Mouse (Mus musculus) G1E (cell line): ENCODE results near the gene Rps24. TPM values are rescaled to one million over a fixed set of nuclear protein-coding genes. Genes with fewer than 3 reads are reported as not detected.

Source experiments
- ATAC-seq: 2 replicates; pipeline ENCODE4 v1.8.0; 2016; ENCODE audit warnings: mild to moderate bottlenecking; ENCODE audit not compliant: insufficient number of reproducible peaks, poor library complexity, low FRiP score, severe bottlenecking; ENCODE audit errors: extremely low read depth
- DNase-seq: peaks from one replicate; pipeline ENCODE4 v3.0.0; 2012; ENCODE audit warnings: low spot score
- H3K27me3 ChIP-seq: 2 replicates; pipeline ENCODE4 v1.6.1; 2012; ENCODE audit warnings: mild to moderate bottlenecking, low read length, inconsistent platforms; ENCODE audit not compliant: insufficient read depth
- H3K36me3 ChIP-seq: replicated peaks from 2 replicates; pipeline ENCODE3; 2012; ENCODE audit warnings: mild to moderate bottlenecking, inconsistent platforms
- H3K4me1 ChIP-seq: 2 replicates; pipeline ENCODE4 v1.6.1; 2012; ENCODE audit warnings: low read depth, low read length, inconsistent platforms, mixed read lengths; ENCODE audit not compliant: insufficient read depth
- H3K4me3 ChIP-seq: 2 replicates; pipeline ENCODE4 v1.5.1; 2012; ENCODE audit warnings: low read depth, mild to moderate bottlenecking, inconsistent platforms, low read length, moderate library complexity, mixed read lengths
- H3K9me3 ChIP-seq: replicated peaks from 2 replicates; pipeline ENCODE4 v1.6.1; 2012; ENCODE audit warnings: inconsistent platforms
- CTCF ChIP-seq: IDR thresholded peaks from 2 replicates; pipeline ENCODE4 v1.5.1; 2012; ENCODE audit warnings: low read depth, low read length, inconsistent platforms, mixed read lengths
- GATA1 ChIP-seq: IDR thresholded peaks from 2 replicates; pipeline ENCODE4 v1.6.1; 2012; ENCODE audit warnings: borderline replicate concordance, low read length, inconsistent platforms, mixed read lengths
- GATA2 ChIP-seq: IDR thresholded peaks from 2 replicates; pipeline ENCODE4 v1.6.1; 2012; ENCODE audit warnings: low read depth, low read length, inconsistent platforms, borderline replicate concordance
- POLR2AphosphoS5 ChIP-seq: IDR thresholded peaks from 2 replicates; pipeline ENCODE4 v1.6.1; 2012; ENCODE audit warnings: low read depth, low read length, inconsistent platforms; ENCODE audit not compliant: insufficient replicate concordance
- TAL1 ChIP-seq: conservative IDR thresholded peaks from 2 replicates; pipeline ENCODE4 v1.6.1; 2012; ENCODE audit warnings: low read depth, low read length, inconsistent platforms, mixed read lengths
- polyA plus RNA-seq: library from polyadenylated mRNA; stranded (reverse); fragments of >175 nt; gene quantifications from 2 replicates; pipeline ENCODE4 v1.2.3, GENCODE M21; 2012
- total RNA-seq, 2 experiments: library from RNA; stranded (forward) in 1 of 2; stranded (reverse) in 1 of 2; fragments of 200-1000 nt in 1 of 2; fragments of >200 nt in 1 of 2; fragmentation: Nextera tagmentation in 1 of 2; gene quantifications; 2 replicates each; pipeline ENCODE4 v1.2.3; 2014 to 2017

The Rps24 gene
- total and polyA plus RNA-seq, 3 experiments: 330 to 4,451 (median 3,550) TPM

DNA sequence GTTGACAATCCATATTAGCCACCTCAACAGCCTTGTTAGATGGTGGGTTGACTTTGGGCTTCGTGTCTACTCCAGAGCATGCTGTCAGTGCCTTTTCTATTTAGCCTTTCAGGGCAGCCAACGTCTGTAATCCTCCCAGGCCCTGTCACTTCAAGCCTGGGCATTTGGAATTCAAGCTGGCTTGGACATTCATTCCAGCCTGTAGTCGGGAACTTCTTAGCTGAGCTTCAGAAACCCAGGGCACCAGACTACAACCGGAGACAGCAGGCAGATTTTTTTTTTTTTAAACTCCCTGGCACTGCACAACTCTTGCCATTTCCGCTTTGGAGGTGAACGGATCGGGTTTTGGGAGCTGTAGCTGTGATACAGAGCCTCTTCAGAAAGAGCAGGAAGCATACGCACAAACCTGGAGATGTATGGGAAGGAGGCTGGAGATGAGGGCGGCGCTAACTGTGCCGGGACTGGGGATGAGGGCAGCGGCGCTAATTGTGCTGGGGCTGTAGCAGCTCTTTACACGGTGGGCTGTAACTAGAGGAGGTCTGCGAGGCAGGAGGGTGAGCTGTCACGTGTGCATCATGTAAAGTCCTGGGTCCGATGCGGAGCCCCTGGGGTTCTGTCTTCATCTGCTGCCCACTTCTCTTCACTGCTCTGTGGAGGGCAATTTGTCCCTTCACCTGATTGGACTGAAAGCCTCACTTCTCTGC is 21.3 kb downstream of the Rps24 start:
- DNase-seq (no peak), ATAC-seq (no peak)
- Histone ChIP-seq H3K27me3 (peaks cover 10% of the 10 kb centered on the region; the same call in 1 of the 2 replicates), H3K36me3 (no peaks in the 10 kb centered on the region), H3K9me3 (peaks cover 4% of the 10 kb centered on the region), H3K4me1 (no peaks in the 10 kb centered on the region), H3K4me3 (no peak overlapping the region)
- TF ChIP-seq POLR2AphosphoS5: no peak
- no peak for TF ChIP-seq TAL1
- no peak for TF ChIP-seq GATA2
- no peak for TF ChIP-seq CTCF
- no peak for TF ChIP-seq GATA1

DNA sequence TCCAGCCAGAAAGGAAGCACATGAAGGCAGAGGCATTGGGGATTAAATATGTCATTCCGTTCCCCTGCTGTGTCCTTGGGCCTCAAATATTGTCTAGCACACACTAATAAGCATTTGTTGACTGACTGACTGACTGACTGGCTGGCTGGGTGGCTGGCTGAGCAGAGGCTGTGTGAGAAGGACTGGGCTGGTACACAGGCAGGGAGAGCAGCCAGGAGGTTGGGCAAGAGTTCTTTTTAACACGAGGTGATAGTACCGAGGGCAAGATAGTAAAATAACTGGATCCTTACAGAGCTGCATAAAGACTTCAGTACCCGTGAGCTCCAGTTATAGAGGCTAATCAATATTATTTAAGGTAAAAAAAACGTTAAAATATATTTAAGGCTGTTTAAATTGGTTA is 22.6 kb downstream of the Rps24 start:
- no peaks in the 10 kb centered on the region for H3K4me1 ChIP-seq
- H3K27me3 ChIP-seq: peaks cover 10% of the 10 kb centered on the region; the same call in 1 of the 2 replicates
- H3K36me3 ChIP-seq: no peaks in the 10 kb centered on the region
- H3K4me3 ChIP-seq: no peak overlapping the region
- no peak for DNase-seq
- TF ChIP-seq CTCF: no peak
- TF ChIP-seq POLR2AphosphoS5: no peak
- TF ChIP-seq GATA2: no peak
- TF ChIP-seq TAL1: no peak
- TF ChIP-seq GATA1: no peak
- ATAC-seq: no peak
- H3K9me3 ChIP-seq: peaks cover 2% of the 10 kb centered on the region

DNA sequence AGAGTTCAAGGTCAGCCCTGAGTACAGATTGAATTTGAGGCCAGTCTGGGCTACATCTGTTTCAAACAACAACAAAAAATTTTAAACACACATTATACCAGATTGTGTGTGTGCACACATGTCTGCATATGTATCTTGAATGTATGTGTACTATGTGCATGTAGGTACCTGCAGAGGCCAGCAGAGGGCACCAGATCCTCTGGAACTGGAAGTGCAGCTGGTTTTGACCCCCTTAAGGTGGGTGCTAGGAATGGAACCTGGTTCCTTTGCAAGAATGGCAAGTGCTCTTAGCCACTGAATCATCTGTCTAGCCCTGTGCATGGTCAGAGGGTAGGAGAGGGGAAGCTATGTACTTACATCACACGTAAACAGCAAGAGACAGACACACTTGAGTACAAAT is 23.3 kb downstream of the Rps24 start:
- no peak overlapping the region for H3K4me3 ChIP-seq
- ATAC-seq: no peak
- no peaks in the 10 kb centered on the region for H3K4me1 ChIP-seq
- peaks cover 2% of the 10 kb centered on the region for H3K9me3 ChIP-seq
- peaks cover 10% of the 10 kb centered on the region; the same call in 1 of the 2 replicates for H3K27me3 ChIP-seq
- TF ChIP-seq POLR2AphosphoS5: no peak
- TF ChIP-seq CTCF: peak; percentile 67
- DNase-seq: no peak
- H3K36me3 ChIP-seq: no peaks in the 10 kb centered on the region

DNA sequence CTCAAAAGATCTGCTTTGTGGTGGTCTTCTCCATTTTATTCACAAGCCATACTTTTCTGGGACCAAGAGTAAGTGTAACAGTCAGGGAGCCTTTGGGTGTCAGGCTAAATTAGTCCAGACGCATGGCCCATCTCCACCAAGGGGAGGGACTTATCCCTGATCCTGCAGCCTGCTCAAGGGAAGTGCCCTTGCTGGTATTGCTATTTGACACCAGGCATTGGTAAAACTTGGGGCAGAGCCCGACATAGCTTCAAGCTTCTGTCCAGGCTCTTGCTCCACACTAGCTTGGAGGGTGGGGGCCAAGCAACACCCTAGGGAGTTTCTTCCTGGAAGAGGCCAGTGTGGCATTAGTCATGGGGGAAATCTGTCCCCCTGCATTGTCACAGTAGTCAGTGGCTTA is 23.8 kb downstream of the Rps24 start:
- Histone ChIP-seq H3K9me3 (peaks cover 2% of the 10 kb centered on the region), H3K4me3 (no peak overlapping the region), H3K27me3 (peaks cover 10% of the 10 kb centered on the region; the same call in 1 of the 2 replicates), H3K36me3 (no peaks in the 10 kb centered on the region), H3K4me1 (no peaks in the 10 kb centered on the region)
- ATAC-seq (no peak), DNase-seq (no peak)
- TF ChIP-seq POLR2AphosphoS5 (no peak), GATA1 (no peak), GATA2 (no peak), TAL1 (no peak), CTCF (no peak)

DNA sequence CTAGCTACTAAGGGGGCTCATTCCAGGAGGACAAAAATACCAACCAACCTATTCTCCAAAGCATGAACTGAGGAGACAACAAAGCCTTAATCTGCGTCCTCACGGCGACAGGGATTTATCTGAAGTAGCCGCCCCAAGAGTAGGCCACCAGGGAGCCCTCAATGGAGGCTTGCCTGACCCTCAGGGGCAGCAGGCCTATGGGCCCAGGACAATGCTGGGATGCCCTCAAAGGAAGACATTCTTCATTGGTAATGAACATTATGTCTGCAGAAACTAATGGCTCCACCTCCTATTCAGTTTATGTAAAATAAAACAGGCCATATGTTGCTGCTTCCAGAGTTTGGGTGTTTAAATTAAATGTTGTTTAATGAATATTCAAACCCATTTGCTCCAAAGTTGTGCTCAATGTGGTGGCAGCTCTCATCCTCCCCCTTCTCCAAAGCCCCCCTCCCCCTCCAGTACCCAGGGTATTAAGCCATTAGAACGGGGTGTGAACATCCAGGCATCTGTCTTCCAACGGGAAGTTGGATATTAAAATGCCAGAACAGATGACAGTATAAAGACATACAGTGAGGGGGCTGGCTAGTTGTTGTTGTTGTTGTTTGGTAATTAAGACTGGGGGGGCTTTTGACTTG is 25.7 kb downstream of the Rps24 start:
- no peak for DNase-seq
- peaks cover 6% of the 10 kb centered on the region; the same call in 1 of the 2 replicates for H3K27me3 ChIP-seq
- no peak overlapping the region for H3K4me3 ChIP-seq
- TF ChIP-seq POLR2AphosphoS5 (no peak), GATA2 (no peak), TAL1 (no peak), GATA1 (no peak), CTCF (no peak)
- peaks cover 2% of the 10 kb centered on the region for H3K9me3 ChIP-seq
- no peaks in the 10 kb centered on the region for H3K36me3 ChIP-seq
- no peaks in the 10 kb centered on the region for H3K4me1 ChIP-seq
- ATAC-seq: no peak

DNA sequence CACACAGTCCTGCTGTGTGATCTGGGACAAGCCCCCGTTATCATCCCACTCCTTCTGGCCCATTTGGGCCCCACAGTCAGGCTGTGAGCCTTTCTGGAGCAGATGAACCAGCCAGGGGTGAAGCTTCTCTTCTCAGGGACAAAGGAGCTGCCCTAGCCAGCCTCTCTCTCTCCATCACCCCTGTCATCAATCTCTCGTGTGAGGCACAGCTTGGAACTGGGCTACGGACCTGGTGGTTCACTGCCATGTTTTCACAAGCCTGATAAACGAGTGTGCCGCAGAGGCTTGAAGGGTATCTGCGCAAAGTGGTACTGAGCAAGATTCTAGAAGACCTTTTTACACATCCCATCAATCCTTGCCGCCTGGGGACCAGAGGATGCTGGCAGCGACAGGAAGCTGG is 34.7 kb downstream of the Rps24 start:
- no peaks in the 10 kb centered on the region for H3K27me3 ChIP-seq
- H3K36me3 ChIP-seq: no peaks in the 10 kb centered on the region
- TF ChIP-seq GATA1 (no peak), POLR2AphosphoS5 (no peak), CTCF (no peak)
- no peaks in the 10 kb centered on the region for H3K9me3 ChIP-seq
- ATAC-seq (no peak), DNase-seq (no peak)
- H3K4me1 ChIP-seq: no peaks in the 10 kb centered on the region
- no peak overlapping the region for H3K4me3 ChIP-seq

DNA sequence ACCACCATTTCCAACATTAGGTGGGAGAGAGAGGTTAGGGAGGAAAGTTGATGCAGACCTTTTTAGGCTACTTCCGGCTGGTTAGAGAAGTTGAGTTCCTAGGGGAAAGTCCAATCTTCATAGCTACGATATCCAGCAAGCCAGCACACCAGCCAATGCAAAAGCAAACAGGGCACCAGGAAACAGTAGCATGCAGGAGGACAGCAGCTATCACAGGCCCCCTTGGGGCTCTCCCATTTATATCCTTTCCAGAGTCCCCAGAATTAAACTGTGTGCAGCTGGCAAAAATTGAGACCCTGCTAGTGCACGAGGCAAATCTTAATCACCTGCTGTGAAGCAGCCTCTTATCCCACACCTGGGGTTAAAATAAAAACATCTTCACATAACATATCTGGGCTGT is 38.2 kb downstream of the Rps24 start:
- no peak for ATAC-seq
- H3K36me3 ChIP-seq: no peaks in the 10 kb centered on the region
- no peaks in the 10 kb centered on the region for H3K4me1 ChIP-seq
- DNase-seq: no peak
- TF ChIP-seq GATA1 (no peak), TAL1 (no peak), GATA2 (no peak), POLR2AphosphoS5 (no peak), CTCF (no peak)
- no peak overlapping the region for H3K4me3 ChIP-seq
- no peaks in the 10 kb centered on the region for H3K9me3 ChIP-seq
- no peaks in the 10 kb centered on the region for H3K27me3 ChIP-seq
